Mouse (Mus musculus): ENCODE measurements around the gene Crispld2.
A peak's percentile ranks its signal among the peaks of the same experiment; 100 is the strongest.

The Crispld2 gene

GRCm38 (mm10) chr8:119992249-119992648 lies at the start of gene Crispld2:
TSS of gene Crispld2 (plus strand) at chr8:119992438.
- peak; percentile 71 to 73 for DNase-seq

GRCm38 (mm10) chr8:119943616-119944015 lies 48.6 kb upstream of the Crispld2 start:
- DNase-seq, result no peak

- DNase-seq, result peak; percentile 57 to 63
Measured at GRCm38 (mm10) chr8:119944096-119944811, 48.0 kb upstream of the Crispld2 start.

GRCm38 (mm10) chr8:119946326-119946865 lies 45.8 kb upstream of the Crispld2 start:
- DNase-seq, result no peak

GRCm38 (mm10) chr8:119947653-119948052 lies 44.6 kb upstream of the Crispld2 start:
- no peak for DNase-seq

- no peak for DNase-seq
Measured at GRCm38 (mm10) chr8:119948340-119948739, 43.9 kb upstream of the Crispld2 start.

GRCm38 (mm10) chr8:119952282-119952681 lies 40.0 kb upstream of the Crispld2 start:
- DNase-seq, result no peak

GRCm38 (mm10) chr8:119952747-119953146 lies 39.5 kb upstream of the Crispld2 start:
- DNase-seq, result no peak

GRCm38 (mm10) chr8:119955333-119955732 lies 36.9 kb upstream of the Crispld2 start:
- no peak for DNase-seq

GRCm38 (mm10) chr8:119958076-119958475 lies 34.2 kb upstream of the Crispld2 start:
- no peak for DNase-seq

GRCm38 (mm10) chr8:119960531-119961104 lies 31.6 kb upstream of the Crispld2 start:
- peak in 1 of 2 experiments; percentile 27 for DNase-seq

GRCm38 (mm10) chr8:119964859-119965258 lies 27.4 kb upstream of the Crispld2 start:
- DNase-seq, result no peak

GRCm38 (mm10) chr8:119967435-119967834 lies 24.8 kb upstream of the Crispld2 start:
- no peak for DNase-seq

- DNase-seq, result no peak
Measured at GRCm38 (mm10) chr8:119970169-119970568, 22.1 kb upstream of the Crispld2 start.

- no peak for DNase-seq
Measured at GRCm38 (mm10) chr8:119972558-119972957, 19.7 kb upstream of the Crispld2 start.

GRCm38 (mm10) chr8:119978770-119979381 lies 13.4 kb upstream of the Crispld2 start:
- DNase-seq, result no peak

- no peak for DNase-seq
Measured at GRCm38 (mm10) chr8:119981253-119981652, 11.0 kb upstream of the Crispld2 start.

- DNase-seq, result no peak
Measured at GRCm38 (mm10) chr8:119984085-119984484, 8.2 kb upstream of the Crispld2 start.

GRCm38 (mm10) chr8:119986174-119986573 lies 6.1 kb upstream of the Crispld2 start:
- DNase-seq, result no peak

GRCm38 (mm10) chr8:119988087-119988486 lies 4.2 kb upstream of the Crispld2 start:
- no peak for DNase-seq

GRCm38 (mm10) chr8:119994114-119994513 lies 1.9 kb downstream of the Crispld2 start:
- peak in 1 of 2 experiments; percentile 25 for DNase-seq

- DNase-seq, result no peak
Measured at GRCm38 (mm10) chr8:119994556-119994955, 2.3 kb downstream of the Crispld2 start.

GRCm38 (mm10) chr8:119997266-119997665 lies 5.0 kb downstream of the Crispld2 start:
- DNase-seq, result no peak

- no peak for DNase-seq
Measured at GRCm38 (mm10) chr8:120000461-120000860, 8.2 kb downstream of the Crispld2 start.

Measured in lung, adult 18-20 months (tissue).